Mouse (Mus musculus): ENCODE measurements around the gene Clic1.
A peak's percentile ranks its signal among the peaks of the same experiment; 100 is the strongest.

Gene Clic1

GRCm38 (mm10) chr17:35045807-35046680 is 3.7 kb upstream of the Clic1 start:
- no peak for DNase-seq

GRCm38 (mm10) chr17:35046681-35047455 is 2.9 kb upstream of the Clic1 start, which contains the start of gene Msh5:
Gene Msh5 (minus strand): TSS chr17:35046745.
- peak; percentile 95 for DNase-seq

DNA sequence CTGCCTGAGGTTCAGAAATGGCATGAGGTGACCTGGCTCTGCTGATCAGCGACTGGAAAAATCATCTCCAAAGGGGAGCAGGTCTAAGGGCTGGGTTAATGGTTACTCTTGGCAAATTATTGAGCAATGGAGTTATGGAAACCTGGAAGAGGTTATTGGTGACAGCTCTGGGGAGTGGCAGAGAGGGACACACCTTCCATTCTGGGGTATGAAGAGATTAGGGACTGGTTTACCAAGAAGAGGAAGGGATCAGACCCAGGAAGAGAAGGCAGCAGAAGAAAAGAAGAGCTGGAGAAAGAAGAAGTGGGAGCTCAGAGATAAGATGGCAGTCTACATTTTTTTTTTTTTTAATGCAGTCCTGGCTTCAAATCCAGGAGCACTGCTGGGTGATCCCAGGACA is 2.1 kb upstream of the Clic1 start:
- DNase-seq, result no peak

GRCm38 (mm10) chr17:35048149-35048931 is 1.4 kb upstream of the Clic1 start:
- DNase-seq, result no peak

- no peak for DNase-seq
These were observed 780 bp upstream of the Clic1 start for GRCm38 (mm10) chr17:35048932-35049440.

DNA sequence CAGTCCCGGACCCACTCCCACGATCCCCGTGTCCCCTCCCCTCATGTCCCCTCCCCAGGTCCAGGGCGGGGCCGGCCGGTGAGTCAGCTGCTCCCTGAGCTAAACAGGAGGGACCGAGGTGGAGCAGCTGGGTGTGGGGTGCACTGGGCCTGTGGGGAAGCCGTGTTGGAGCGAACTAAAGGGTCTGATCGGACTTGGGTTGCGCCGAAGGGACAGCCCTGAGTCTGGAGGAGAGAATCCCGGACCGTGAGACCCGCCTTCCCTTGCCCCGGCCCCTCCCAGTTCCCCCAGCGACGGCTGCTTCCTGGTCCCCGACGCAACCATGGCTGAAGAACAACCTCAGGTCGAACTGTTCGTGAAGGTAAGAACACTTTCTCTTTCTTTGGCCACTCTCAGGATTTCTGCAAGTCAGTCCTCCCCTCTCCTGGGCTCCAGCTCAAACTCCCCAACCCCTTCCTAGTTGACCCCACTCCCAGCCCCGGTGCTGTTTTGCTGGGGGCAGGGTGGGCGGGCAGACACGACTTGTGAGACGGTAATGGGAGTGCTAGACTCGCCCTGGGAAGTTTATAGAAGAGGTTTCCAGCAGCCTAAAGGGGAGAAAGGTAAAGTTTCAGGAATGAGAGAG is 472 bp downstream of the Clic1 start:
- peak in 1 of 2 experiments; percentile 46 for DNase-seq

- DNase-seq, result peak; percentile 50 to 51
These were observed 1.7 kb downstream of the Clic1 start for GRCm38 (mm10) chr17:35051156-35052086.

- DNase-seq, result peak in 1 of 2 experiments; percentile 14
These were observed 2.6 kb downstream of the Clic1 start for GRCm38 (mm10) chr17:35052271-35052798.

- no peak for DNase-seq
These were observed 6.1 kb downstream of the Clic1 start for GRCm38 (mm10) chr17:35055691-35056495.

- no peak for DNase-seq
These were observed 7.3 kb downstream of the Clic1 start for GRCm38 (mm10) chr17:35057090-35057489.

- DNase-seq, result no peak
These were observed 8.6 kb downstream of the Clic1 start for GRCm38 (mm10) chr17:35058316-35058715.

DNA sequence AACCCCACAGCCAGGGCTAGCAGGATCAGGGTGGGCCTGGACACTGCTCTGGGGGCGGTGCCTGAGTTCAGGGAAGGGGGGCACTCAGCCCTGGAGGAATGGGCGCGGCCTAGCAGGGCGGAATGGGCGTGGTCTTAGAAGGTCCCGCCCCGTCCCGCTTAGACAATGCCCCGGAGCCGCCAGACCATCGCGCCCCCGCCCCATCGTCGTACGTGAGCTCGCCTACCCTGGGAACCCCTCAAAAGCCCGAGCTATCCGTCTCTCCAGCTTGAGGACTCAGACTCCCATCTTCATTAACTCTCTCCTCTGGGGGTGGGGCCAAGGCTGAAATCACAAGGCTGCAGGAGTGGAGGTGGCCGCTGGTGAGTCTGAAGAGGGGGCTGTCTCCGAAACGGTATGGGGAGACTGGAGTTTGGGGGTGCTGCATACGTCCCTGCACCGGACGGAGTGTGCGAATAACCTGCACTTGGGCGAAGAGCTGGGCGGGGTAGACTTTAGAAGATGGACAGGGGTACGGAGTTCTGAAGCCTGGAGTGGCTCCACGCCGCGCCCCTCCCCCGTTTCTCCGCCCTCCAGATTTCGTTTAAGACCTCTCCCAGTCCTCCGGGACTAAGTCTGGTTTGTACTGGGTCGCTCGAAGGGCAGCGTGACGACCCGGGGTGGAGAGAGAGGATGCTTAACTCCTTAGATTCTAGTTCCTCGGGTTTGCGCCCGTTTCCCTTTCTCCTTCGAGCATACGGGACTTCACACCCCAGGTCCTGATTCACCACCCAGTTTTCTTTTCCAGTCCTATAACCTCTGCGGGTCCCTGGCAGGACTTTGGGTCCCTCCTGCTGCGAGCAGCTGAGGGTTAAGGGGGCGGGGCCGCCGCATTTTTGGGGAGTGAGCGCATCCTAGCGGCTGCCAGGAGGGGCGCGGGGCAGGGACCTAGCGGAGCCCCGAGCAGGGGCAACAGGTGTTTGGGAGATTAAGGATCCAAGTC is 9.4 kb downstream of the Clic1 start, which contains the start of gene Ddah2:
Ddah2 (plus strand) TSS at position 125 of the 982 bp plus-strand sequence.
- DNase-seq, result peak; percentile 79 to 84

- DNase-seq, result no peak
These were observed 10.3 kb downstream of the Clic1 start for GRCm38 (mm10) chr17:35060071-35060470.

DNA sequence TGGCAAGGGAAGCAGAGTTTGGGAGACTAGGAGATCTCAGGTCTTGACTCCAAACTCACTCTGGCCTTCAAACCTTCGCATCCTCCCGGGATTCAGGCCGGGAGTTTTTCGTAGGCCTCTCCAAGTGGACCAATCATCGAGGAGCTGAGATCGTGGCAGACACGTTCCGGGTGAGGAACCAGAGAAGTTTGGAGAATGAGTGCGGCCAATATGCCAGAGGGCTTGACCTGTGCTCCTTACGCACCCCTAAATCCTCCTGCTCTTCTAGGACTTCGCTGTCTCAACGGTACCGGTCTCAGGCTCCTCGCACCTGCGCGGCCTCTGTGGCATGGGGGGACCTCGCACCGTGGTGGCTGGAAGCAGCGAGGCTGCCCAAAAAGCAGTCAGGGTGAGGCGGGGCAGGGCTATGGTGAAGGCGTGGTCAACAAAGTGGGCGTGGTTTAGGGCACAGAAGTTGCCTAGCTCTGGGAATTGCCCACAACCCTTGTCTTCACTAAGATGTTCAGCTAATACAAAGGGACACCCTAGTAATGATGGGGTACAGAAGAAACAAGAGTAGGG is 11.1 kb downstream of the Clic1 start:
- DNase-seq, result no peak

GRCm38 (mm10) chr17:35061299-35061698 is 11.5 kb downstream of the Clic1 start:
- no peak for DNase-seq

DNA sequence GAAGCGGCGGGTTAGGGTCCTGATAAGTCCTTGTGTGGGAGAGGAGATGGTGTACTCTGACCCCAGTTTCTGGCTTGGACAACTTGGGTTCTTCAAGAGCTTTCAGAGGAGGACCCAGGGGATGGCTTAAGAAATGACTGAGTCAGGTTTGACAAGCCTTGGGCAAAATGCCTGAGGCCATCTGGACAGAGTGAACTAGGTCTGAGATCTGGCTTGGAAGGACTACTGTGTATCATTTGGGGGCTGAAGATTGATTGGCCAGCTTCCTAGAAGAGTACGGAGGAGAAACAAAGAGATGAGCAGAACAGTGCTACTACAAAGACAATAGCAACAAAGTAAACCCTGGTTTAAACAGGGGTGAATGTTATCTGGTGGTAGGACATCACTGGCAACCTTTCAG is 13.7 kb downstream of the Clic1 start:
- DNase-seq, result no peak

- peak; percentile 64 to 68 for DNase-seq
These were observed 14.7 kb downstream of the Clic1 start for GRCm38 (mm10) chr17:35064378-35064877.

All from cerebellum, postnatal 36 days (tissue).